10 mouse cellular contexts compared by ENCODE assay signal in genomic region chr15:77823196-77823595, GRCm38 (mm10). TPM values are rescaled to one million over a fixed set of nuclear protein-coding genes. Genes with fewer than 3 reads are reported as not detected.
DNase-seq lines count a peak whose midpoint lies in the region; ATAC-seq and TF ChIP-seq lines count a peak whose summit lies in the region.
"Had no signal": no experiment of that assay in that cellular context is flagged by ENCODE, and none has a peak within 500 bp of the region (broad histone marks: within the 10 kb centered on the region; RNA-seq: fewer than 3 reads in every experiment).

No protein-coding gene starts in this region.

- no peaks in the 10 kb centered on the region for H3K9me3 ChIP-seq in forebrain, embryonic 10.5 days
- no peaks in the 10 kb centered on the region for H3K9me3 ChIP-seq in forebrain, postnatal 0 days (ENCODE audit: low read length)
- no peaks in the 10 kb centered on the region for H3K9me3 ChIP-seq in kidney, postnatal 0 days (replicated peaks; ENCODE audit: low read length)
- H3K9me3 ChIP-seq in intestine, embryonic 15.5 days = no peaks in the 10 kb centered on the region
- H3K9me3 ChIP-seq: midbrain, embryonic 15.5 days had no signal

- no peaks in the 10 kb centered on the region for H3K27me3 ChIP-seq in forebrain, embryonic 10.5 days (ENCODE audit: poor library complexity, severe bottlenecking)
- H3K27me3 ChIP-seq in forebrain, postnatal 0 days (ENCODE audit: insufficient read depth, low read length) = no peaks in the 10 kb centered on the region
- no peaks in the 10 kb centered on the region for H3K27me3 ChIP-seq in kidney, postnatal 0 days (ENCODE audit: insufficient read depth, low read length)
- no peaks in the 10 kb centered on the region for H3K27me3 ChIP-seq in intestine, embryonic 15.5 days (replicated peaks)
- H3K27me3 ChIP-seq: midbrain, embryonic 15.5 days had no signal

- H3K4me2 ChIP-seq in forebrain, postnatal 0 days (ENCODE audit: low read depth) = no peak overlapping the region
- H3K4me2 ChIP-seq in kidney, postnatal 0 days (ENCODE audit: low read length) = no peak overlapping the region
- peak overlapping the region; percentile 20; the same call in 1 of the 2 replicates for H3K4me2 ChIP-seq in intestine, embryonic 15.5 days (replicated peaks)
- H3K4me2 ChIP-seq: midbrain, embryonic 15.5 days had no signal

- whole genome bisulfite sequencing in forebrain, embryonic 10.5 days = 72% methylated on average over 6 of the region's 6 CpGs
- 79% methylated on average over 6 of the region's 6 CpGs for WGBS in forebrain, postnatal 0 days
- WGBS in kidney, postnatal 0 days = 36% methylated on average over 6 of the region's 6 CpGs
- 44% methylated on average over 6 of the region's 6 CpGs for WGBS in intestine, embryonic 15.5 days

- TF ChIP-seq CTCF in forebrain, postnatal 0 days (IDR thresholded peaks at IDR 0.05; ENCODE audit: low read depth) = no peak
- TF ChIP-seq CTCF in kidney, postnatal 0 days (IDR thresholded peaks at IDR 0.05; ENCODE audit: low read depth) = no peak

- no peak for DNase-seq in forebrain, embryonic 10.5 days (ENCODE audit: extremely low spot score, low spot score)
- DNase-seq in forebrain, postnatal 0 days = no peak
- DNase-seq in kidney, postnatal 0 days (ENCODE audit: low spot score) = no peak
- no peak for DNase-seq in kidney, adult 11 months
- no peak for DNase-seq in left cerebral cortex, adult 9 months (ENCODE audit: low spot score in 2 of 2)

- no peak for ATAC-seq in forebrain, postnatal 0 days
- no peak for ATAC-seq in kidney, postnatal 0 days (replicated peaks; ENCODE audit: low FRiP score, low read depth)
- no peak for ATAC-seq in intestine, embryonic 15.5 days
- ATAC-seq in megakaryocyte-erythroid progenitor cell, adult 5-6 weeks (replicated peaks; ENCODE audit: low FRiP score, low TSS enrichment, poor library complexity, severe bottlenecking) = peak; percentile 11; the same call in 1 of the 2 replicates
- ATAC-seq in erythroid progenitor cell, adult 5-6 weeks (replicated peaks; ENCODE audit: low FRiP score, poor library complexity, severe bottlenecking) = no peak
- ATAC-seq: hindbrain, embryonic 16.5 days; midbrain, embryonic 15.5 days had no signal

- H3K4me1 ChIP-seq in forebrain, embryonic 10.5 days = peaks cover 75% of the 10 kb centered on the region
- H3K4me1 ChIP-seq in forebrain, postnatal 0 days (ENCODE audit: insufficient read depth) = no peaks in the 10 kb centered on the region
- peaks cover 82% of the 10 kb centered on the region for H3K4me1 ChIP-seq in kidney, postnatal 0 days (replicated peaks; ENCODE audit: insufficient read depth, low read length)
- H3K4me1 ChIP-seq in intestine, embryonic 15.5 days (replicated peaks) = peaks cover 84% of the 10 kb centered on the region

- H3K36me3 ChIP-seq in forebrain, embryonic 10.5 days (replicated peaks) = no peaks in the 10 kb centered on the region; the same call in none of the 2 replicates
- no peaks in the 10 kb centered on the region for H3K36me3 ChIP-seq in forebrain, postnatal 0 days (ENCODE audit: insufficient read depth)
- H3K36me3 ChIP-seq in kidney, postnatal 0 days (ENCODE audit: insufficient read depth, low read length) = no peaks in the 10 kb centered on the region
- H3K36me3 ChIP-seq in intestine, embryonic 15.5 days = no peaks in the 10 kb centered on the region
- H3K36me3 ChIP-seq: midbrain, embryonic 15.5 days had no signal

- H3K9ac ChIP-seq in forebrain, postnatal 0 days = no peak overlapping the region
- peak overlapping the region; percentile 27; the same call in 1 of the 2 replicates for H3K9ac ChIP-seq in kidney, postnatal 0 days (ENCODE audit: low read depth, low read length)
- H3K9ac ChIP-seq in intestine, embryonic 15.5 days = no peak overlapping the region
- H3K9ac ChIP-seq: midbrain, embryonic 15.5 days had no signal

- no peak overlapping the region for H3K4me3 ChIP-seq in forebrain, embryonic 10.5 days
- H3K4me3 ChIP-seq in forebrain, postnatal 0 days (ENCODE audit: low read depth, low read length) = no peak overlapping the region
- H3K4me3 ChIP-seq in kidney, postnatal 0 days (replicated peaks; ENCODE audit: low read depth, low read length) = no peak overlapping the region
- H3K4me3 ChIP-seq in intestine, embryonic 15.5 days (replicated peaks) = no peak overlapping the region
- H3K4me3 ChIP-seq: midbrain, embryonic 15.5 days had no signal

- peak overlapping the region; percentile 48; the same call in 1 of the 2 replicates for H3K27ac ChIP-seq in forebrain, embryonic 10.5 days
- H3K27ac ChIP-seq in forebrain, postnatal 0 days (ENCODE audit: low read depth, low read length) = no peak overlapping the region
- H3K27ac ChIP-seq in kidney, postnatal 0 days = peak overlapping the region; percentile 69
- H3K27ac ChIP-seq in intestine, embryonic 15.5 days = peak overlapping the region; percentile 29
- H3K27ac ChIP-seq: midbrain, embryonic 15.5 days had no signal

RNA-seq across cellular contexts. Expression of gene Myh9, which starts 18.8 kb away (rescaled TPM):
- polyA plus RNA-seq in forebrain, embryonic 10.5 days (2016; fragmentation: Nextera tagmentation; extraction: Ambion mirVana) = 35.6 and 36.8 TPM in 2 replicates
- total RNA-seq in forebrain, postnatal 0 days (2014; rRNA removed) = 26.4 and 35.2 TPM in 2 replicates
- polyA plus RNA-seq in forebrain, postnatal 0 days (2015; fragmentation: Nextera tagmentation; extraction: Ambion mirVana) = 5.8 and 7.2 TPM in 2 replicates
- 52.9 and 57.2 TPM in 2 replicates for polyA plus RNA-seq in kidney, postnatal 0 days (2015; fragmentation: Nextera tagmentation; extraction: Ambion mirVana)
- 51.6 and 52.9 TPM in 2 replicates for polyA plus RNA-seq in intestine, embryonic 15.5 days (2015; fragmentation: Nextera tagmentation; extraction: Ambion mirVana)
- 98.3 and 144 TPM in 2 replicates for total RNA-seq in megakaryocyte-erythroid progenitor cell, adult 5-6 weeks (2014; fragmentation: Nextera tagmentation)
- total RNA-seq in megakaryocyte-erythroid progenitor cell, adult 5-6 weeks (2017) = 195 and 198 TPM in 2 replicates
- total RNA-seq in erythroid progenitor cell, adult 5-6 weeks (2015; ENCODE audit: low replicate concordance) = 104 and 105 TPM in 2 replicates
- total RNA-seq in erythroid progenitor cell, adult 5-6 weeks (2017; ENCODE audit: low replicate concordance) = 198 and 213 TPM in 2 replicates
